Mouse (Mus musculus) ovary, postnatal 10 days (tissue): ENCODE data around the gene Cldn7.
"Not testable (repeated sequence)": the region's sequence is repeated elsewhere in the genome, so short reads cannot be mapped to it uniquely, and the experiment has no call there.

Experiments
- DNase-seq: peaks from one replicate; pipeline ENCODE4 v3.0.0; 2022; ENCODE audit warnings: low spot score

Gene Cldn7

GRCm38 (mm10) chr11:69964650-69965270 is at the start of gene Cldn7:
Gene Cldn7 (plus strand): TSS chr11:69964779.
- no peak for DNase-seq

GRCm38 (mm10) chr11:69914917-69915430 is 49.6 kb upstream of the Cldn7 start:
- no peak for DNase-seq

GRCm38 (mm10) chr11:69915667-69916627 is 48.6 kb upstream of the Cldn7 start:
- no peak for DNase-seq

GRCm38 (mm10) chr11:69916652-69917378 is 47.8 kb upstream of the Cldn7 start:
- DNase-seq = not testable (repeated sequence)

DNA sequence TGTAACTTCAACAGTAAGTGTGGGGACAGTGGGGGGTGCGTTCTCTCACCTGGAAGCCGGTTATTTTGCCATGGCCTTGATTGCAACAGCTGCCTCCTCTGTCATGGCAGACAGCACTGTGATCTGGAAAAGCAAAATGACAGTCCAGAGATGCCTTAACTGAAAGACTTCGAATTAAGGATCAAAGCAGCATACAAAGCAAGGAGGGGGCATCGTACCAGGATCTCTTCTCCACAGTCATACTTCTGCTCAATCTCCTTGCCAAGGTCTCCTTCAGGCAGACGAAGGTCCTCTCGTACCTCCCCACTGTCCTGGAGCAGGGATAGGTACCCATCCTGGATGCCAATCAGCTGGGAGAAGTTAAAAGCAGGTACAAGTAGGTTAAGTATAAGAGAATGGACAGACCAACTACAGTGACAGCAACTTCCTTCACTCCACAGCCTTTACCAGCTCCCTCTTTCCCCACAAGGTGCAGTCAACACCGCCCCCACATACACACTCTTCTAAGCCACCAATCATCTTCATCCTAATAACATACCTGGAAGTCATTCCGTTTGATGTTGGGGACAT is 47.1 kb upstream of the Cldn7 start:
- DNase-seq = no peak

GRCm38 (mm10) chr11:69918118-69918517 is 46.5 kb upstream of the Cldn7 start:
- no peak for DNase-seq

- no peak for DNase-seq
Observed at GRCm38 (mm10) chr11:69919053-69919452, 45.5 kb upstream of the Cldn7 start.

- peak; percentile 44 for DNase-seq
Observed at GRCm38 (mm10) chr11:69919661-69920265, 44.8 kb upstream of the Cldn7 start.

GRCm38 (mm10) chr11:69920266-69921031 is 44.1 kb upstream of the Cldn7 start:
- no peak for DNase-seq

- peak; percentile 100 for DNase-seq
Observed at GRCm38 (mm10) chr11:69921114-69922011, 43.2 kb upstream of the Cldn7 start, which contains the start of gene Eif5a. Gene Eif5a (minus strand): TSS chr11:69921958.

GRCm38 (mm10) chr11:69922012-69922756 is 42.4 kb upstream of the Cldn7 start:
- DNase-seq = no peak

GRCm38 (mm10) chr11:69922796-69923195 is 41.8 kb upstream of the Cldn7 start:
- no peak for DNase-seq

DNA sequence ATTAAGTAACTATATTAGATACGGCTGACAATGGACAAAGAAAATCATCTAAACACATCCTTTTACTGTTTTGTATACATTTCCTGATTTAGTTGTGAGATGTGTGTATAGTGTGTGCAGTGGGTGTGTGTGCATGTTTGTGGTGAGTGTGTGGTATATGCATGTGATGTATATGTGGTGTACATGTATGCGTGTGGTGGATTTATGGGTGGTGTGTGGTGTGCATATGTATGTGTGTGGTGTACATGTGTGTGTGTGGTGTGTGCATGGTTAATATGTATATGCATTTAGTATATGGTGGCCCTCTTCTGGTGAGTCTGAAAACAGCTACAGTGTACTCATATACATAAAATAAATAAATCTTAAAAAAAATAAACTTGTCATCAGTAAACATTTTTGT is 37.1 kb upstream of the Cldn7 start:
- no peak for DNase-seq

DNA sequence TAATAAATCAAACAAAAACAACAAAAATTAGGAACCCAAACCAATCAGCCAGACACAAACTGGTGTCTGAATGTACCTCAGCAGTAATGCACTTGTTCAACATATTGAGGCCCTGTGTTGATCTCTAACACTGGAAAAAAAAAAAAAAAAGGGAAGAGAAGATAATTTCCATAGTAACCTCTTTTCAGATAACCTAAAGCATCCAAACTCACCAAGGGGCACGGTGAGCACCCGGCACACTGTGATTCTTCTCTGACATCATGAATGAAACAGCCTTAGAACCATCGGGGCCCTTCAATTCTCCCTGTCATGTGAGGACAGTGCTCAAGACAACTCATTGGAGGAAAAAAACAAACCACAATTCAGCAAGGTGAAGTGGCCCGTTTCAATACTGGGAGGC is 34.9 kb upstream of the Cldn7 start:
- no peak for DNase-seq

GRCm38 (mm10) chr11:69930176-69930575 is 34.4 kb upstream of the Cldn7 start:
- not testable (repeated sequence) for DNase-seq

DNA sequence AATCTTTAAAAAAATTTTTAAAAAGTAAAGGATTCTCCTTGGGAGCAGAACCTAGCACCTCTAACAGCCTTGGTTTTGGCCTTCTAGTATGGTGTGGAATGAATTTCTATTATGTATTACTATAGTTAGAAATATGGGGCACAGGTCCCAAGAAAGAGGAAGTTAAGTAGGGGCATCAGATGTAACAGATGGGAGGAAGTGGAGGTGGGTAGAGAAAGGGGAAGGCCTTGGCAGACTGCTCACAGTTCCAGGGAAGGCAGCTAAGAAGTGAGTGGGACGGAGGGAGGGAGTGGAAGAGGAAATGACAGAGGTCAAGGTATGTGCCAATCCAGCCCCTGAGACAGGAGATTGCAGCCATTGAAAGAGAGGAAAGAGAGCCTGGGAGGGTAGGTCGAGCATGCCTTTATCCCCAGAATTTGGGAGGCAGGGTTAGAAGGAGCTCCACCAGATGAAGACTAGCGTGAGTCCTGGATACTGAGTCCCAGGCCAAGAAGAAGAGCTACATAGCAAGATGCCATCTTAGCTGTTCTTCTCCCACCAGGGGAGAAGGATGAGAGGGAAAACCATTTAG is 33.5 kb upstream of the Cldn7 start:
- DNase-seq = no peak

DNA sequence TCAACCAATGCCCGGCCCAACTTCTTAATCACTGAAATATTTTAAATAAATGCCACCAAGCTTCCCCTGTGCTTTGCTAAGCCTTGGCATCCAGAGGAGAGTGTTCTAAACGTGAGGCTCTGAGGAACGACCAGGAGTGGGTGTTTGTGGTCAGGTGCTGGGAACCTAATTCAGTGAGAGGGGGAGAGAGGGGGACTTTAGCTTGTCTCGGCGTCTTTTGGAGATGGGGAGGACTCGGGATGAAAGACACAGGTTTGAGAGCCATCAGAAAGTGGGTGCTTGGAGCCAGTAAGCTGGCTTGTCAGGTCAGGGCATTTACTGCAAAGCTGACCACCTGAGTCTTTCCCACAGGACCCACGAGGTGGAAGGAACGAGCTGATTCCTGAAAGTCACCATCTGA is 32.8 kb upstream of the Cldn7 start:
- no peak for DNase-seq

DNA sequence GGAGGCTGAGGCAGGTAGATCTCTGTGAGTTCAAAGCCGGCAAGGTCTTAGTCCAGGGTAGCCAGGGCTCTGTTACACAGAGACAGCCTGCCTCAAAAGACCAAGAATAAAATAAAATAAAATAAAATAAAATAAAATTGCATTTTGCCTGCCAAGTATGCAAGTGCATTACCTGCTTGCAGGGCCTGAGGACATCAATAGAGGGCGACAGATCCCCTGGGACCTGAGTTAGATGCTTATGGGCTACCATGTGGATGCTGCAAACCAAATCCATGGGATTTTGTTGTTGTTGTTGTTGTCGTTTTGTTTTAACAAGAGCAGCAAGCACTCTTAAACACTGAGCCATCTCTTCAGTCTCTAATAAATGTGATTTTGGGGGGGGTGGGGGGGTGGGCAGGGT is 32.3 kb upstream of the Cldn7 start:
- no peak for DNase-seq

- no peak for DNase-seq
Observed at GRCm38 (mm10) chr11:69933066-69933465, 31.5 kb upstream of the Cldn7 start.
